ENCODE assay signal across 21 mouse cellular contexts in the genomic region with DNA sequence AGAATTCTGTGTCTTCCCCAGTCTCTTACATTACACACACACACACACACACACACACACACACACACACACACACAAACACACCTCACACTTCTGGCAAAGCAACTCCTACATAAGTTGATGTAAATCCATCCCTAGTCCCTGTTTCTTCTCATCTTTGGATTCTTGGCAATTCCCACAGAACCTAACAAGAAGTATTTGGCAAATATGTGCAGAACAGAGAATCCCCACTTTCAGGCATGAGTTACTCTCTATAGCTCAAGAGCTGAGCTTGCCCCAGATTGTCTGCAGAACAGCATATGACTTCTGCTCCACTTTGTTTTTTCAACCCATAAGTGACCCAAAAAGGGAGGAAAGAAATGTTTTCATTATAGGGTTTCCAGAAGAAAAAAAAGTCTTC. TPM values are rescaled to one million over a fixed set of nuclear protein-coding genes. Genes with fewer than 3 reads are reported as not detected.
DNase-seq lines count a peak whose midpoint lies in the region; ATAC-seq lines count a peak whose summit lies in the region.
"Had no signal": no experiment of that assay in that cellular context is flagged by ENCODE, and none has a peak within 500 bp of the region (broad histone marks: within the 10 kb centered on the region; RNA-seq: fewer than 3 reads in every experiment).

No protein-coding gene starts in this region.

- no peaks in the 10 kb centered on the region for H3K9me3 ChIP-seq in embryonic facial prominence, embryonic 14.5 days (ENCODE audit: control insufficient read depth, low read length)
- no peaks in the 10 kb centered on the region for H3K9me3 ChIP-seq in embryonic facial prominence, embryonic 10.5 days
- no peaks in the 10 kb centered on the region for H3K9me3 ChIP-seq in hindbrain, embryonic 14.5 days (ENCODE audit: control insufficient read depth, low read length)
- no peaks in the 10 kb centered on the region for H3K9me3 ChIP-seq in hindbrain, embryonic 12.5 days (replicated peaks)
- no peaks in the 10 kb centered on the region for H3K9me3 ChIP-seq in midbrain, embryonic 15.5 days
- no peaks in the 10 kb centered on the region for H3K9me3 ChIP-seq in midbrain, embryonic 10.5 days (replicated peaks)
- H3K9me3 ChIP-seq in neural tube, embryonic 14.5 days (ENCODE audit: control insufficient read depth, low read length) = no peaks in the 10 kb centered on the region

- peak; percentile 41 for DNase-seq in embryonic facial prominence, embryonic 14.5 days (ENCODE audit: low spot score)
- no peak for DNase-seq in embryonic facial prominence, embryonic 10.5 days (ENCODE audit: low spot score)
- DNase-seq in hindbrain, embryonic 14.5 days (ENCODE audit: low spot score) = no peak
- DNase-seq in midbrain, embryonic 10.5 days (ENCODE audit: low spot score) = no peak
- DNase-seq in adrenal gland, postnatal 10 days = no peak
- DNase-seq: adrenal gland, adult 8-10 months; cerebellum, adult 18-20 months; cerebellum, postnatal 25 days; gastrocnemius, postnatal 25 days; left cerebral cortex, postnatal 4 days; liver; right cerebral cortex, postnatal 4 days; thymus, adult 2 months had no signal

- H3K4me3 ChIP-seq in embryonic facial prominence, embryonic 14.5 days (ENCODE audit: low read depth, low read length) = no peak overlapping the region
- no peak overlapping the region for H3K4me3 ChIP-seq in embryonic facial prominence, embryonic 10.5 days
- no peak overlapping the region for H3K4me3 ChIP-seq in hindbrain, embryonic 14.5 days (replicated peaks; ENCODE audit: low read length)
- no peak overlapping the region for H3K4me3 ChIP-seq in hindbrain, embryonic 12.5 days
- H3K4me3 ChIP-seq in midbrain, embryonic 15.5 days = no peak overlapping the region
- no peak overlapping the region for H3K4me3 ChIP-seq in midbrain, embryonic 10.5 days
- H3K4me3 ChIP-seq in neural tube, embryonic 14.5 days (ENCODE audit: low read depth, low read length) = no peak overlapping the region

- H3K4me1 ChIP-seq in embryonic facial prominence, embryonic 14.5 days (ENCODE audit: control insufficient read depth, insufficient read depth, low read length) = 0 out of 2 replicates have a peak, but pooled peaks cover 5% of the 10 kb centered on the region
- H3K4me1 ChIP-seq in embryonic facial prominence, embryonic 10.5 days = peaks cover 30% of the 10 kb centered on the region
- H3K4me1 ChIP-seq in hindbrain, embryonic 14.5 days (replicated peaks; ENCODE audit: control insufficient read depth, insufficient read depth, low read length) = 0 out of 2 replicates have a peak, but pooled peaks cover 10% of the 10 kb centered on the region
- H3K4me1 ChIP-seq in hindbrain, embryonic 12.5 days = peaks cover 7% of the 10 kb centered on the region; the same call in 1 of the 2 replicates
- peaks cover 8% of the 10 kb centered on the region; the same call in 1 of the 2 replicates for H3K4me1 ChIP-seq in midbrain, embryonic 15.5 days
- peaks cover 23% of the 10 kb centered on the region for H3K4me1 ChIP-seq in midbrain, embryonic 10.5 days
- no peaks in the 10 kb centered on the region for H3K4me1 ChIP-seq in neural tube, embryonic 14.5 days (ENCODE audit: control insufficient read depth, insufficient read depth, low read length)

- no peak overlapping the region for H3K27ac ChIP-seq in embryonic facial prominence, embryonic 14.5 days (replicated peaks; ENCODE audit: low read depth, low read length)
- H3K27ac ChIP-seq in embryonic facial prominence, embryonic 10.5 days (replicated peaks) = no peak overlapping the region
- no peak overlapping the region for H3K27ac ChIP-seq in hindbrain, embryonic 14.5 days
- H3K27ac ChIP-seq in hindbrain, embryonic 12.5 days = no peak overlapping the region
- no peak overlapping the region for H3K27ac ChIP-seq in midbrain, embryonic 15.5 days
- H3K27ac ChIP-seq in midbrain, embryonic 10.5 days (replicated peaks) = no peak overlapping the region
- H3K27ac ChIP-seq in neural tube, embryonic 14.5 days (ENCODE audit: low read depth, low read length) = no peak overlapping the region

- H3K4me2 ChIP-seq in embryonic facial prominence, embryonic 14.5 days (ENCODE audit: low read depth, low read length) = no peak overlapping the region
- peak overlapping the region; percentile 71 for H3K4me2 ChIP-seq in hindbrain, embryonic 14.5 days (replicated peaks)
- no peak overlapping the region for H3K4me2 ChIP-seq in hindbrain, embryonic 12.5 days (replicated peaks)
- H3K4me2 ChIP-seq in midbrain, embryonic 15.5 days = peak overlapping the region; percentile 25; the same call in 1 of the 2 replicates
- peak overlapping the region; percentile 23; the same call in 1 of the 2 replicates for H3K4me2 ChIP-seq in neural tube, embryonic 14.5 days (ENCODE audit: low read depth, low read length)

- peaks cover 38% of the 10 kb centered on the region for H3K27me3 ChIP-seq in embryonic facial prominence, embryonic 14.5 days (replicated peaks; ENCODE audit: control insufficient read depth, insufficient read depth, low read length)
- H3K27me3 ChIP-seq in embryonic facial prominence, embryonic 10.5 days (replicated peaks; ENCODE audit: low read depth, poor library complexity, severe bottlenecking) = peaks cover 55% of the 10 kb centered on the region
- no peaks in the 10 kb centered on the region for H3K27me3 ChIP-seq in hindbrain, embryonic 14.5 days (ENCODE audit: control insufficient read depth, insufficient read depth, low read length)
- H3K27me3 ChIP-seq in hindbrain, embryonic 12.5 days = peaks cover 8% of the 10 kb centered on the region
- H3K27me3 ChIP-seq in midbrain, embryonic 15.5 days (replicated peaks) = no peaks in the 10 kb centered on the region
- H3K27me3 ChIP-seq in midbrain, embryonic 10.5 days (ENCODE audit: low read depth, poor library complexity, severe bottlenecking) = peaks cover 37% of the 10 kb centered on the region
- no peaks in the 10 kb centered on the region for H3K27me3 ChIP-seq in neural tube, embryonic 14.5 days (ENCODE audit: control insufficient read depth, insufficient read depth, low read length)
- H3K27me3 ChIP-seq: Patski had no signal

- H3K36me3 ChIP-seq in embryonic facial prominence, embryonic 14.5 days (ENCODE audit: control insufficient read depth, insufficient read depth, low read length) = no peaks in the 10 kb centered on the region
- no peaks in the 10 kb centered on the region for H3K36me3 ChIP-seq in embryonic facial prominence, embryonic 10.5 days (replicated peaks)
- no peaks in the 10 kb centered on the region for H3K36me3 ChIP-seq in hindbrain, embryonic 14.5 days (replicated peaks; ENCODE audit: control insufficient read depth, insufficient read depth)
- H3K36me3 ChIP-seq in hindbrain, embryonic 12.5 days = no peaks in the 10 kb centered on the region
- no peaks in the 10 kb centered on the region for H3K36me3 ChIP-seq in midbrain, embryonic 15.5 days (replicated peaks)
- H3K36me3 ChIP-seq in midbrain, embryonic 10.5 days = no peaks in the 10 kb centered on the region
- no peaks in the 10 kb centered on the region for H3K36me3 ChIP-seq in neural tube, embryonic 14.5 days (ENCODE audit: control insufficient read depth, insufficient read depth, low read length)

- H3K9ac ChIP-seq in embryonic facial prominence, embryonic 14.5 days (ENCODE audit: low read depth, low read length) = no peak overlapping the region
- H3K9ac ChIP-seq in hindbrain, embryonic 14.5 days = no peak overlapping the region
- H3K9ac ChIP-seq in hindbrain, embryonic 12.5 days = no peak overlapping the region
- H3K9ac ChIP-seq in midbrain, embryonic 15.5 days = no peak overlapping the region
- no peak overlapping the region for H3K9ac ChIP-seq in neural tube, embryonic 14.5 days (replicated peaks; ENCODE audit: low read depth, low read length)

- no peak for ATAC-seq in embryonic facial prominence, embryonic 14.5 days (ENCODE audit: low read depth)
- no peak for ATAC-seq in hindbrain, embryonic 14.5 days (ENCODE audit: low FRiP score)
- ATAC-seq in hindbrain, embryonic 12.5 days (ENCODE audit: low FRiP score) = no peak
- no peak for ATAC-seq in midbrain, embryonic 15.5 days (replicated peaks)
- no peak for ATAC-seq in neural tube, embryonic 14.5 days (ENCODE audit: low read depth)
- ATAC-seq: intestine, postnatal 0 days; lung, postnatal 0 days; Patski had no signal

RNA-seq across cellular contexts. Expression of a gene that starts 2.7 kb away (rescaled TPM):
- polyA plus RNA-seq in embryonic facial prominence, embryonic 14.5 days (2014; fragmentation: Nextera tagmentation; extraction: Ambion mirVana) = 0.60 and 0.97 TPM in 2 replicates
- polyA plus RNA-seq in embryonic facial prominence, embryonic 10.5 days (2016; fragmentation: Nextera tagmentation; extraction: Ambion mirVana) = 0.87 and 0.93 TPM in 2 replicates
- polyA plus RNA-seq in hindbrain, embryonic 14.5 days (2014; fragmentation: Nextera tagmentation; extraction: Ambion mirVana) = 20.0 and 23.9 TPM in 2 replicates
- 6.4 and 7.8 TPM in 2 replicates for polyA plus RNA-seq in hindbrain, embryonic 12.5 days (2016; fragmentation: Nextera tagmentation; extraction: Ambion mirVana)
- polyA plus RNA-seq in midbrain, embryonic 15.5 days (2015; fragmentation: Nextera tagmentation; extraction: Ambion mirVana) = 17.9 and 22.6 TPM in 2 replicates
- polyA plus RNA-seq in midbrain, embryonic 10.5 days (2016; fragmentation: Nextera tagmentation; extraction: Ambion mirVana) = 0.75 and 1.4 TPM in 2 replicates
- 26.6 and 37.4 TPM in 2 replicates for polyA plus RNA-seq in neural tube, embryonic 14.5 days (2014; fragmentation: Nextera tagmentation; extraction: Ambion mirVana)
- 1 to 10 TPM; 3.2 to 3.4 TPM for total RNA-seq in adrenal gland, postnatal 10 days (2021)
- total RNA-seq: gastrocnemius, postnatal 25 days; hematopoietic stem cell, adult 5-6 weeks; megakaryocyte, adult 5-6 weeks had no signal

Comparison
In these comparisons a context has a peak if more than half of its experiments do, and no peak if none do; other contexts are left out.
1. H3K4me2 ChIP-seq: peak in hindbrain, embryonic 14.5 days (single experiment), midbrain, embryonic 15.5 days (single experiment) and neural tube, embryonic 14.5 days (single experiment); none in embryonic facial prominence, embryonic 14.5 days (single experiment) and hindbrain, embryonic 12.5 days (single experiment).